Mouse (Mus musculus) adrenal gland, adult (tissue): ENCODE results near the gene Idh2.
"Not testable (repeated sequence)": the region's sequence is repeated elsewhere in the genome, so short reads cannot be mapped to it uniquely, and the experiment has no call there.

Experiments used
- DNase-seq, 2 experiments: peaks; one replicate each; pipeline ENCODE4 v3.0.0; 2022 to 2023; ENCODE audit warnings: low spot score in 1 of 2; ENCODE audit not compliant: inconsistent age in 2 of 2

Gene Idh2

GRCm38 (mm10) chr7:80115224-80115590 lies at the start of gene Idh2:
TSS of gene Idh2 (minus strand) at chr7:80115392.
- peak; percentile 96 to 98 for DNase-seq

DNA sequence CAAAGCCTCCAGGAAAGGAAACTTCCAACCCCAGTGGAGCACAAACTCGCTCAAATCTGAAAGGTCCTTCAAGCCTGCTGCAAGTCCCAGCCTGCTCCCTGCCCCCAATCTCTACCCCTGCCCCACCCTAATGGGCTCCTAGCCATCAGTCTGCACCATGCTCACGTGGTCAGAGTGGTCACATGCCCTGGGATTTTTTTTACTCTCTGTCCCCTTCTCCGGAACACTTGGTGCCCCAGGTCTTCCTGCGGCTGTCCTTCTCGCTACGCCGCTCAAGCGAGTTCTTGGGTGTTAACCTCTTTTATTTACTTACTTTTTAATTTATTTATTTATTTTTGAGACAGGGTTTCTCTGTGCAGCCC lies 45.7 kb upstream of the Idh2 start:
- DNase-seq = peak in 1 of 2 experiments; percentile 50

GRCm38 (mm10) chr7:80160293-80160944 lies 45.2 kb upstream of the Idh2 start:
- peak in 1 of 2 experiments; percentile 76 for DNase-seq

- no peak for DNase-seq
Observed at GRCm38 (mm10) chr7:80158496-80159268, 43.5 kb upstream of the Idh2 start.

DNA sequence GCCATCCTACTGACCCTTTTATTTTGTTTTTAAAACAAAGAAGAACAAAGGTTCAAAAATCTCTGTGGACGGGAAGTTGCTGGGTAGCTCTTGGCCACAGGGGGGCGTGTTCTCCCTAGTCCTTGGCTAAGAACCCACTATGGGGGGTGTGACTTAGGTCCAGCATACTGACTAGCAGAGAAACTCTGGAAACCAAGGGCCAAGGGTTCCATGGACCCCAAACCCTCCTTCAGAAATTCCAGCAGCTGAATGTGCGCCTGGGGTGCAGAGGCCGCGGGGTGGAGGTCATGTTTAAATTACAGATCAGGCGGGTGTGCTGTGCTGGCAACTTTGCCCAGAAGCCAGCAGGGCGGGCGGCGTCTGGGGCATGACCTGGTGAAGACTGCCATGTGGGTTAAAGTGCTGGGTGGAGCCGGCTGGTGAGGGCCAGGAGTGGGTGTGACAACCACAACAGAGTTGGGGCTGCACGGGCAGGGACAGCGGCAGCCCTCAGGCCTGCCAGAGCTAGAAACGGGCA lies 41.6 kb upstream of the Idh2 start:
- peak; percentile 82 to 94 for DNase-seq

GRCm38 (mm10) chr7:80154689-80155088 lies 39.5 kb upstream of the Idh2 start:
- DNase-seq = no peak

GRCm38 (mm10) chr7:80152756-80153155 lies 37.6 kb upstream of the Idh2 start:
- DNase-seq = no peak

GRCm38 (mm10) chr7:80152152-80152551 lies 37.0 kb upstream of the Idh2 start:
- no peak for DNase-seq

DNA sequence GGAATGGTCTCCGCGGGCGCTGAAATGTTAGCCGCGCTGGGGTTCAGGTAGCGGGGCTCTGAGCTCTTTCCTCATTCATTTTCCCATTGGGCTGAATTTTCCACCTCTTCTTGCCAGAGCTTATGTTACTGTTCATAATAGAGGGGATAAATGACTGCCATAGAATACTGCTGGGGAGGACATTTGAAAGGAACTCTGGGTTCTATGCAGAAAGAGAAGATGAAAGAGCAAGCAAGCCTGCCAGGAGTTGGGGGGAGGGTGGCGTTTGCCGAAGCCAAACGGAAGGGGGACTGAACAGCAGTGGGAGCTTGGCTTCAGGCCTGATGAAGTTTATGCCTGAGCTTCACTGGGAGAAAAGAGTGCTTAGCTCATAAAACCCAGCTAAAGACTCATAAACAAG lies 34.2 kb upstream of the Idh2 start:
- no peak for DNase-seq

GRCm38 (mm10) chr7:80146077-80146476 lies 30.9 kb upstream of the Idh2 start:
- no peak for DNase-seq

DNA sequence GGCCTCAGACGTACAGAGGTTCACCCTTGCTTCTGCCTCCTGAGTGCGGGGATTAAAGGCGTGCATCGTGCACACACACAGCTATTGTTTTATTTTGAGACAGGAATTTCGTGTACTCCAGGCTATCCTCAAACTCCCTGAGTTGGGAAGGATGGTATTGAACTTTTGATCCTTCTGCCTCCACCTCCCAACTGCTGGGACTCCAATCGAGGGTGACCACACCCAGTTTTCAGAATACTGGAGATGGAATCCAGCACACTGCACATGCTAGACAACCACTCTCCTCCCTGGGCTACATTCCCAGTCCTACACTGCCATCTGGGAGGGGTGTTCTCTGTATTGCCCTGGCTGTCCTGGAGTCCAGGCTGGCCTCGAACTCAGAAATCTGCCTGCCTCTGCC lies 29.5 kb upstream of the Idh2 start:
- no peak for DNase-seq

GRCm38 (mm10) chr7:80143331-80144273 lies 28.4 kb upstream of the Idh2 start:
- DNase-seq = peak; percentile 51 to 81

- peak; percentile 76 to 91 for DNase-seq
Observed at GRCm38 (mm10) chr7:80140815-80141214, 25.6 kb upstream of the Idh2 start.

DNA sequence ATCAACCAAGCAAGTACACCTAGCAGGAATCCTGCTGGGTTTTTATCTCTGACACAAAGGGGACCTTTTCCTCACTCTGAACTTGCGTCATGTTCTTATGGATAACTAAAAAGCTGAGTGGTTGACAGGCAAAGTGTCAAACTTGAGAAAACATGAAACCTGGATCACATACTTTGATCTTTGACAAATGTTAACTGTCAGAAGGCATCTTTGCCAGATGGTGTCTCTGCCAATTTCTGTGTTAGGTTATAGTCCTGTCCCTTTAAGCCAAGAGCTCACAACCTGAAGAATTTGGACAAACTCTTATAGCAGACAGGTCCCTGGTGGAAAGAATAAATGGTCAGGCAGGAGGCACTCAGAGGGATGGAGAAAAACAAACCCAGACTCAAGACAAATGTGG lies 23.2 kb upstream of the Idh2 start:
- no peak for DNase-seq

DNA sequence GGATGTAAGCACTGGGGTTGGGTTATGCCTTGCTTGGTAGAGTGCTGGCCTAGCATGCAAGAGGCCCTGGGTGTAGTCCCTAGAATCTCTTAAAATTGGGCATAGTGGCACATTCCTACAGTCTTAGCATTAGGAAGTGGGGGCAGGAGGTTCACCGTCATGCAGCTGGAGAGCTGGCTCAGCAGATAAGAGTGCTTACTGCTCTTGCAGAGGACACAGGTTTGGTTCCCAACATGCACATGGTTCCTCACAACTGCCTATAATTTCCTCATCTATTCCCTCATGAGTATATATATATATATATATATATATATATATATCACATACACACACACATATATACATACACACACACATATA lies 20.0 kb upstream of the Idh2 start:
- no peak for DNase-seq

DNA sequence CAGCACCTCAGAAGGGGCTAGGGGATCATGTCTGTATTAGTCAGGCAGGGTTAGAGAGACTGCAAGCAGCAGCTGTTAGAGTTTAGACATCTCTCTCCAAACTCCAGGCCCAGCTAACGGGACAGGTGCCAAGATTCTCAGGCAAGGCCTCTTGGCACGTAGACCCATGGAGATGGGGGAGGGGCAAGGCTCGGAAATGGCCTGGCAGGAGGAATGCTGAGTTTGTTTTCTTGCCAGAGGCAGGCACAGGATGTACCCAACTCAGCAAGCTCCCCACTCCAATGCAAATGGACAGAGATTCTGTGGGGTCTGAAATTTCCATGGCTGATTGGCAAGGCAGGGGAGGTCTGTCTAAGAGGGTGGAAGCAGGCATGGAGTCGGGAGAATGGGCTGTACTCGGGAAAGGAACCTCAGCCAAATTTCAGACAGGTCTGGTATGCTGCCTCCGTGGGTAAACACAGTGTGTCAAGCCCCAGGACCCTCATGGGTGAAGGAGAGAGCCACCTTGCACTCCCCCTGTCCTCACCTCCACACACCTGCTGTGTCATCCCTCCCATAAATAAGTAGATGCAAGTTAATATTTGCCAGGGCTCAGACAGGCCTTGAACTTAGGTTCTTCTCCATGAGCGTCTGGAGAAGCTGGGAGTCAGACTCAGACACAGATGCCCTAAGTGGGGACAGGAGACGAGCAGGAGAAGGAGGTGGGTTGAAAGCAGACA lies 19.4 kb upstream of the Idh2 start:
- DNase-seq = peak; percentile 89 to 91

DNA sequence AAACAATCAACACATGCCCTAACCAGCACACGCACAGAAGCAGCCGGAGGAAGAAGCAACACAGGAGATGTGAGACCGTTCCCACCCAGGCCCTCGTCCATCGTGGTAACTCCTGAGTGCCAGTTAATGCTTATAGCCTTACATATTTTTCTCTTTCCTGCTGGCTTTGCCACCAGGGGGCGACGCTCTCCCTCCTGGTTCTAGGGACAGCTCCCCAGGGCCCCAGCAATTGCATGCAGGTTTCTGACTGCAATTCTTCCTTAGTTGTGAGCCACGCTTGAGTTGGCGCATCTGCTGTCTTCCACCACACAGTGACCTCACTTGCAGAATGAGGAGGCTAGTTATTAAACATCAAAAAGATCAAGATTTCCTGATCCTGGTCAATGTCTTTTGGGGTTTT lies 17.3 kb upstream of the Idh2 start:
- DNase-seq = peak; percentile 47 to 76

GRCm38 (mm10) chr7:80131315-80131714 lies 16.1 kb upstream of the Idh2 start:
- DNase-seq = not testable (repeated sequence)

GRCm38 (mm10) chr7:80130344-80131055 lies 15.3 kb upstream of the Idh2 start:
- DNase-seq = peak in 1 of 2 experiments; percentile 43

GRCm38 (mm10) chr7:80129278-80129677 lies 14.1 kb upstream of the Idh2 start:
- DNase-seq = no peak
